Mouse (Mus musculus): Measurements from ENCODE around the gene Pkm.
A peak's percentile ranks its signal among the peaks of the same experiment; 100 is the strongest.

The Pkm gene

GRCm38 (mm10) chr9:59666813-59667212, 10.6 kb downstream of the Pkm start:
- no peak for DNase-seq

- DNase-seq, result no peak
Observed at GRCm38 (mm10) chr9:59667250-59667649, 11.1 kb downstream of the Pkm start.

GRCm38 (mm10) chr9:59667904-59668303, 11.7 kb downstream of the Pkm start:
- no peak for DNase-seq

GRCm38 (mm10) chr9:59668473-59668872, 12.3 kb downstream of the Pkm start:
- DNase-seq, result no peak

GRCm38 (mm10) chr9:59669172-59669571, 13.0 kb downstream of the Pkm start:
- no peak for DNase-seq

- no peak for DNase-seq
Observed at GRCm38 (mm10) chr9:59672195-59672894, 16.2 kb downstream of the Pkm start.

GRCm38 (mm10) chr9:59673427-59673826, 17.3 kb downstream of the Pkm start:
- DNase-seq, result no peak

GRCm38 (mm10) chr9:59675598-59675997, 19.4 kb downstream of the Pkm start:
- no peak for DNase-seq

GRCm38 (mm10) chr9:59678313-59678712, 22.1 kb downstream of the Pkm start:
- peak; percentile 64 for DNase-seq

GRCm38 (mm10) chr9:59679678-59680533, 23.7 kb downstream of the Pkm start, which contains the start of gene Gramd2:
Gene Gramd2, plus strand, starts transcription at chr9:59680144.
- DNase-seq, result peak; percentile 86

GRCm38 (mm10) chr9:59680534-59680875, 24.3 kb downstream of the Pkm start:
- DNase-seq, result no peak

- no peak for DNase-seq
Observed at GRCm38 (mm10) chr9:59684020-59684419, 27.9 kb downstream of the Pkm start.

- peak; percentile 29 for DNase-seq
Observed at GRCm38 (mm10) chr9:59687416-59688046, 31.4 kb downstream of the Pkm start.

- DNase-seq, result peak; percentile 94
Observed at GRCm38 (mm10) chr9:59691635-59692094, 35.5 kb downstream of the Pkm start.

GRCm38 (mm10) chr9:59692145-59692544, 36.0 kb downstream of the Pkm start:
- peak; percentile 76 for DNase-seq

GRCm38 (mm10) chr9:59694571-59695450, 38.6 kb downstream of the Pkm start:
- no peak for DNase-seq

- no peak for DNase-seq
Observed at GRCm38 (mm10) chr9:59695451-59695813, 39.3 kb downstream of the Pkm start.

- DNase-seq, result peak; percentile 67
Observed at GRCm38 (mm10) chr9:59696381-59696780, 40.2 kb downstream of the Pkm start.

- DNase-seq, result no peak
Observed at GRCm38 (mm10) chr9:59701094-59701493, 44.9 kb downstream of the Pkm start.

GRCm38 (mm10) chr9:59703099-59703498, 46.9 kb downstream of the Pkm start:
- no peak for DNase-seq

- DNase-seq, result peak; percentile 61
Observed at GRCm38 (mm10) chr9:59706850-59707825, 51.0 kb downstream of the Pkm start.
